Mouse (Mus musculus): ENCODE results near the gene Pdgfa.
A peak's percentile ranks its signal among the peaks of the same experiment; 100 is the strongest.

GRCm38 (mm10) chr5:138996322-138997073 lies 672 bp downstream of the Pdgfa start:
- no peak for TF ChIP-seq POLR2A (IDR thresholded peaks at IDR 0.05; ENCODE audit: borderline replicate concordance, extremely low read depth, insufficient read depth, insufficient read length, poor library complexity, severe bottlenecking)
- TF ChIP-seq CTCF (IDR thresholded peaks at IDR 0.05; ENCODE audit: borderline replicate concordance, extremely low read depth, insufficient read depth, insufficient read length), result peak; percentile 46; the same call in 1 of the 2 replicates

Measured in brain, embryonic 14.5 days (tissue).